Mouse (Mus musculus) hindbrain, embryonic 14.5 days (tissue): Measurements from ENCODE around the gene Trim34b. TPM values are rescaled to one million over a fixed set of nuclear protein-coding genes. Genes with fewer than 3 reads are reported as not detected.
"Not testable (repeated sequence)": the region's sequence is repeated elsewhere in the genome, so short reads cannot be mapped to it uniquely, and the experiment has no call there.

Experiments used
- ATAC-seq: fragments of 200-750 bp; cut with Nextera tagmentation; 2 replicates; pipeline ENCODE4 v1.8.0; 2017; ENCODE audit warnings: moderate number of reproducible peaks, mild to moderate bottlenecking, moderate TSS enrichment, moderate library complexity; ENCODE audit not compliant: low FRiP score
- DNase-seq: peaks from one replicate; pipeline ENCODE4 v3.0.0-alpha.2; 2015; ENCODE audit warnings: low spot score
- H3K27ac ChIP-seq: fragments of 300-500 bp; sonication (generic); 2 replicates; pipeline ENCODE4 v1.5.1; 2014; ENCODE audit warnings: mild to moderate bottlenecking, moderate library complexity
- H3K27me3 ChIP-seq: fragments of 300-500 bp; sonication (generic); 2 replicates; pipeline ENCODE4 v1.6.1; 2014; ENCODE audit warnings: mild to moderate bottlenecking, low read length, mixed read lengths; ENCODE audit not compliant: control insufficient read depth, insufficient read depth
- H3K36me3 ChIP-seq: fragments of 300-500 bp; sonication (generic); replicated peaks from 2 replicates; pipeline ENCODE4 v1.6.1; 2014; ENCODE audit not compliant: control insufficient read depth, insufficient read depth
- H3K4me1 ChIP-seq: fragments of 300-500 bp; sonication (generic); replicated peaks from 2 replicates; pipeline ENCODE4 v1.6.1; 2014; ENCODE audit warnings: antibody characterized with exemption, low read length, mixed read lengths; ENCODE audit not compliant: control insufficient read depth, insufficient read depth
- H3K4me2 ChIP-seq: fragments of 300-500 bp; sonication (generic); replicated peaks from 2 replicates; pipeline ENCODE4 v1.6.1; 2014; ENCODE audit warnings: mild to moderate bottlenecking, moderate library complexity
- H3K4me3 ChIP-seq: fragments of 300-500 bp; sonication (generic); replicated peaks from 2 replicates; pipeline ENCODE4 v1.5.1; 2014; ENCODE audit warnings: mild to moderate bottlenecking, low read length
- H3K9ac ChIP-seq: fragments of 300-500 bp; sonication (generic); 2 replicates; pipeline ENCODE4 v1.6.1; 2014
- H3K9me3 ChIP-seq: fragments of 300-500 bp; sonication (generic); 2 replicates; pipeline ENCODE4 v1.6.1; 2016; ENCODE audit warnings: low read length; ENCODE audit not compliant: control insufficient read depth
- WGBS: fragments of 180-500 bp; shearing (Covaris S2); extraction: QIAGEN DNeasy Blood & Tissue Kit; methylation state at CpG from one replicate; pipeline ENCODE4 v1.1.7; 2014; 5-methylcytosine and 5-hydroxymethylcytosine counted together
- polyA plus RNA-seq: library from polyadenylated mRNA; unstranded; fragments of >200 nt; fragmentation: Nextera tagmentation; extraction: Ambion mirVana; gene quantifications from 2 replicates; pipeline ENCODE4 v1.2.1, GENCODE M21; 2014

The Trim34b gene
- polyA plus RNA-seq, result not detected in 2 replicates

- not testable (repeated sequence) for H3K27ac ChIP-seq, H3K27me3 ChIP-seq, H3K4me3 ChIP-seq, H3K9me3 ChIP-seq, ATAC-seq, H3K4me2 ChIP-seq, H3K9ac ChIP-seq, H3K4me1 ChIP-seq, H3K36me3 ChIP-seq, DNase-seq
- 100% methylated on average over 2 of the region's 2 CpGs for WGBS
Observed at GRCm38 (mm10) chr7:104329171-104329570, at the start of gene Trim34b. Gene Trim34b (plus strand): TSS chr7:104329471.

- WGBS, result 40% methylated on average over 14 of the region's 14 CpGs
- H3K9ac ChIP-seq, H3K27me3 ChIP-seq, ATAC-seq, DNase-seq, H3K4me2 ChIP-seq, H3K4me1 ChIP-seq, H3K27ac ChIP-seq, H3K4me3 ChIP-seq, H3K9me3 ChIP-seq, H3K36me3 ChIP-seq: not testable (repeated sequence)
Observed at GRCm38 (mm10) chr7:104287576-104288443, 41.5 kb upstream of the Trim34b start, which contains the start of gene Trim5. Gene Trim5 (minus strand): TSS chr7:104288094.

DNA sequence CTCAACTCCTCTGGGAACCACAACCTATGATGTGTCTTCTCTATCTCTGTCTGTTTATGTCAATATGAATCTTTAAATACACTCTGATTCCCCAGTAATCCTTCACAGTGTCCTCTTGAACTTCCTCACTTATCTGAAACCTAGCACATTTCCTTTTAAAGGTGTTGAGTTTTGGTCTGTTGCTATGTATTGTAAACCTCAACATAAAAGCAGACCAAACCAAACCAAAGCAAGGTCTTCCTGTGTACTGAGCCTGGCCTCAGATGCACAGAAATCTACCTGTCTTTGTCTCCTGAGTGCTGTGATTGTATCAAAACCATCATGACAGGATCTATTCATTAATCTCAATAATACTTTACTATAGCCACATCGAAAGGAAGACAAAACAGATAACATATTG lies 38.6 kb upstream of the Trim34b start:
- Histone ChIP-seq H3K4me3 (no peak overlapping the region), H3K4me1 (no peaks in the 10 kb centered on the region), H3K27ac (no peak overlapping the region), H3K9me3 (no peaks in the 10 kb centered on the region), H3K27me3 (no peaks in the 10 kb centered on the region), H3K4me2 (no peak overlapping the region), H3K9ac (no peak overlapping the region), H3K36me3 (no peaks in the 10 kb centered on the region)
- ATAC-seq (no peak), DNase-seq (no peak)
- 97% methylated on average over 1 of the region's 1 CpGs for WGBS

GRCm38 (mm10) chr7:104291638-104292400 lies 37.5 kb upstream of the Trim34b start:
- no peak overlapping the region for H3K9ac ChIP-seq
- ATAC-seq (no peak), DNase-seq (no peak)
- 90% methylated on average over 5 of the region's 5 CpGs for WGBS
- H3K27ac ChIP-seq, result no peak overlapping the region
- H3K4me1 ChIP-seq, result no peaks in the 10 kb centered on the region
- no peaks in the 10 kb centered on the region for H3K27me3 ChIP-seq
- no peak overlapping the region for H3K4me2 ChIP-seq
- no peaks in the 10 kb centered on the region for H3K9me3 ChIP-seq
- no peak overlapping the region for H3K4me3 ChIP-seq
- H3K36me3 ChIP-seq, result no peaks in the 10 kb centered on the region

DNA sequence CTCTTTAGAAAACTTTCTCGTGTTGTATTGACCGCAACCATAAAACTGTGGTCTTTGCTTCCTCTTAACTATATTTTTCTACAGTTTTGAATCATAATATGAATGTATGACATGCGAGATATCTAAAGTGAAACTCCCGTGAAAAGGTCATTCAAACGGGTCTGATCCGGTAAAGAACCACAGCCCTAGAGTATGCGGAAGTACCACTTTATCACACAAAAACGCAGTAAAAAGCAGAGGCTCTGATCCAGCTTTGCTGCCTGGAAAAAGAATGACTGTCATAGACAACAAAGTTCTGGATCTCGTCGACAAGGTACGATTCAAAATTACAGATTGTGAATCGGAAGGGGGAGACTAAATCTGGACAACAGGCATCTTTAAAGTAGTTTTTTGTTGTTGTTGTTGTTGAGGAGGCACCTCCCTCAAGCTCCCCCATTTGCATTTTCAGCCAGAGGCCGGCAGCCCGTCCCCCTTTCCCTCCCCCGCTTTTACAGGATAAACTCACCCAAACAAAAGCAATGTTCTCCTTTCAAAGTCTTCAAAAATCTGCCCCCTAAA lies 14.4 kb upstream of the Trim34b start:
- no peak for DNase-seq
- 19% methylated on average over 15 of the region's 15 CpGs for WGBS

GRCm38 (mm10) chr7:104315369-104316080 lies 13.7 kb upstream of the Trim34b start, which contains the start of gene Trim12a:
Gene Trim12a (minus strand): TSS chr7:104315466.
- WGBS, result 31% methylated on average over 4 of the region's 4 CpGs

More for the DNA sequence above, 14.4 kb upstream of the Trim34b start:
- H3K9me3 ChIP-seq, result no peaks in the 10 kb centered on the region
- H3K27ac ChIP-seq, result no peak overlapping the region
- ATAC-seq, result no peak
- H3K27me3 ChIP-seq, result no peaks in the 10 kb centered on the region
- no peak overlapping the region for H3K9ac ChIP-seq
- H3K36me3 ChIP-seq, result no peaks in the 10 kb centered on the region
- peak overlapping the region; percentile 30 for H3K4me2 ChIP-seq
- peak overlapping the region; percentile 18 for H3K4me3 ChIP-seq
- no peaks in the 10 kb centered on the region for H3K4me1 ChIP-seq

DNA sequence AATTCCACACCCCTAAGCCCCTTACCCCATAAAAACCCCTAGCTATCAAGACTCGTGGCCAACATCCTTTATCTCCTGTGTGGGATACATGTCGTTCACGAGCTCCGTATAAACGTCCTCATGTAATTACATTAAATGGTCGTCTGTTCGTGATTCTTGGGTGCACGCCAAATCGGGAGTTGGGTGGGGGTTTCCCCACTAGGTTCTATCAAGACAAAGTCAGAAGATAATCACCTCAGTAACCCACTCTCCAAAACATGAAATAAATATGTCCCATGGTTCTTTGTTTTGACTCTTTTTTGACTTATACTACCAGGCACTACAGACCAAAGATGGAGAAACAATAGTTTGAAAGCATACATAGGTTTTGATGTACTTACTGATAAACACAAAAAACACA lies 7.2 kb upstream of the Trim34b start:
- no peaks in the 10 kb centered on the region for H3K4me1 ChIP-seq
- DNase-seq (no peak), ATAC-seq (no peak)
- H3K9ac ChIP-seq, result no peak overlapping the region
- H3K9me3 ChIP-seq, result no peaks in the 10 kb centered on the region
- H3K27ac ChIP-seq, result no peak overlapping the region
- no peaks in the 10 kb centered on the region for H3K27me3 ChIP-seq
- H3K4me3 ChIP-seq, result no peak overlapping the region
- WGBS, result 89% methylated on average over 9 of the region's 9 CpGs
- no peaks in the 10 kb centered on the region for H3K36me3 ChIP-seq
- no peak overlapping the region for H3K4me2 ChIP-seq

More at GRCm38 (mm10) chr7:104315369-104316080, 13.7 kb upstream of the Trim34b start, which contains the start of gene Trim12a:
- Histone ChIP-seq H3K4me3 (peak within 1 kb of the TSS; percentile 18), H3K4me2 (peak within 1 kb of the TSS; percentile 30)
- H3K36me3 ChIP-seq, H3K27me3 ChIP-seq, H3K9me3 ChIP-seq, H3K9ac ChIP-seq, H3K4me1 ChIP-seq, H3K27ac ChIP-seq, DNase-seq: not testable (repeated sequence)
- peak; percentile 68; the same call in 1 of the 2 replicates for ATAC-seq

GRCm38 (mm10) chr7:104335547-104335946 lies 6.3 kb downstream of the Trim34b start:
- H3K9me3 ChIP-seq, H3K27ac ChIP-seq, H3K36me3 ChIP-seq, H3K4me3 ChIP-seq, H3K9ac ChIP-seq, H3K4me2 ChIP-seq, H3K4me1 ChIP-seq, DNase-seq, H3K27me3 ChIP-seq, ATAC-seq: not testable (repeated sequence)
- WGBS, result 89% methylated on average over 3 of the region's 3 CpGs
